Mouse (Mus musculus): Measurements from ENCODE around the gene Rif1. TPM values are rescaled to one million over a fixed set of nuclear protein-coding genes. Genes with fewer than 3 reads are reported as not detected.

The Rif1 gene
- polyA plus RNA-seq, 2 experiments: 10.9 to 16.9 TPM

DNA sequence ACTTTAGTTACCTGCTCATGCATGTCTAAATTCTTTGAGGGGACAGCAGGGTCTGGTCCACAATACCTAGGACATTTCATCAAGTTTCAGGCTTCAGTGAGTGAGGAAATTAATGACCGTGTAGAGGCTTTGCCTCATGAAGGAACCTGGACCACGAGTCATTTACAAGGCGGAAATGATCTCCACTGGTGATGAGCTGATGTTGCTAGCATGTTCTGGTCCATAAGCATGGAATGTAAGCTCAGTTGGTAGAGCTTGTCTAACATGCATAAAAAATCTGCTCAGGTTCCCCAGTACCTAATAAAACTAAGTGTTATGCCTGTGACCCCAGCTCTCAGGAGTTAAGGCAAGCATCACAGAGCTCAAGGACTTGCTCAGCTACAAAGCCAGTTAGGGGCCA, 30.5 kb upstream of the Rif1 start:
- 61% methylated on average over 3 of the region's 3 CpGs for WGBS (ENCODE audit: insufficient replicate concordance)
- DNase-seq (ENCODE audit: low read depth in 3 of 3, low spot score in 3 of 3) (no peak), ATAC-seq (ENCODE audit: insufficient read depth) (no peak)
- H3K4me1 ChIP-seq (replicated peaks; ENCODE audit: control insufficient read depth in 2 of 2, insufficient read depth in 2 of 2, low read length in 1 of 2): no peaks in the 10 kb centered on the region
- no peak overlapping the region for H3K27ac ChIP-seq
- no peaks in the 10 kb centered on the region for H3K9me3 ChIP-seq (ENCODE audit: control insufficient read depth, low read length)
- no peaks in the 10 kb centered on the region for H3K36me3 ChIP-seq (replicated peaks; ENCODE audit: control insufficient read depth, insufficient read depth, low read depth)
- no peak overlapping the region for H3K9ac ChIP-seq (replicated peaks)
- TF ChIP-seq EP300 (IDR thresholded peaks at IDR 0.05; ENCODE audit: low read depth) (no peak), CTCF (IDR thresholded peaks at IDR 0.05; ENCODE audit: low read depth) (no peak)
- no peak overlapping the region for H3K4me3 ChIP-seq (ENCODE audit: insufficient read depth in 1 of 2, low read depth in 2 of 2, low read length in 2 of 2)
- peaks cover 10% of the 10 kb centered on the region for H3K27me3 ChIP-seq (ENCODE audit: control insufficient read depth, insufficient read depth, low read length)
- H3K4me2 ChIP-seq (ENCODE audit: low read depth): no peak overlapping the region

- ATAC-seq (ENCODE audit: insufficient read depth) (no peak), DNase-seq (ENCODE audit: low read depth in 3 of 3, low spot score in 3 of 3) (no peak)
- no peak for TF ChIP-seq EP300 (IDR thresholded peaks at IDR 0.05; ENCODE audit: low read depth)
- no peak for TF ChIP-seq CTCF (IDR thresholded peaks at IDR 0.05; ENCODE audit: low read depth)
- H3K27ac ChIP-seq: no peak overlapping the region
- H3K36me3 ChIP-seq (replicated peaks; ENCODE audit: control insufficient read depth, insufficient read depth, low read depth): no peaks in the 10 kb centered on the region
- no peak overlapping the region for H3K4me3 ChIP-seq (ENCODE audit: insufficient read depth in 1 of 2, low read depth in 2 of 2, low read length in 2 of 2)
- H3K4me2 ChIP-seq (ENCODE audit: low read depth): no peak overlapping the region
- H3K27me3 ChIP-seq (ENCODE audit: control insufficient read depth, insufficient read depth, low read length): peaks cover 7% of the 10 kb centered on the region
- no peak overlapping the region for H3K9ac ChIP-seq (replicated peaks)
- H3K9me3 ChIP-seq (ENCODE audit: control insufficient read depth, low read length): no peaks in the 10 kb centered on the region
- no peaks in the 10 kb centered on the region for H3K4me1 ChIP-seq (replicated peaks; ENCODE audit: control insufficient read depth in 2 of 2, insufficient read depth in 2 of 2, low read length in 1 of 2)
- 55% methylated on average over 5 of the region's 5 CpGs for WGBS (ENCODE audit: insufficient replicate concordance)
Observed at GRCm38 (mm10) chr2:52042714-52043113, 29.9 kb upstream of the Rif1 start.

DNA sequence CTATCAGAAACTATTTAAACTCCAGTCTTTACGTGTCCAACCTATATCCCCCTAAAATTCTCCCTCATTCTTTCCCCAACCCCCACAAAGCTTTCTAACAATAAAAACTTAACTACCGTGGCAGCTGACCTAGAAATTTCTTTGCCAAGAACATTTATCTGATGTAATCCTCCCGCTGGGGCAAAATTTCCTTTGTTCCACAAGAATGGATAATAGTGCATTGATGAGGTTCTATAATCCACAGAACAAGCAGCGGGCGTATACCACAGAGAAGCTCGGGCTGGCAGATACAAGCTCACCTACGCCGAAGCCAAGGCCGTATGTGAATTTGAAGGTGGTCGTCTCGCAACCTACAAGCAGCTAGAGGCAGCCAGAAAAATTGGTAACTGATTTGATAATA, 29.1 kb upstream of the Rif1 start:
- ATAC-seq (ENCODE audit: insufficient read depth): no peak
- Histone ChIP-seq H3K4me3 (ENCODE audit: insufficient read depth in 1 of 2, low read depth in 2 of 2, low read length in 2 of 2) (no peak overlapping the region), H3K4me1 (replicated peaks; ENCODE audit: control insufficient read depth in 2 of 2, insufficient read depth in 2 of 2, low read length in 1 of 2) (no peaks in the 10 kb centered on the region), H3K36me3 (replicated peaks; ENCODE audit: control insufficient read depth, insufficient read depth, low read depth) (no peaks in the 10 kb centered on the region), H3K9me3 (ENCODE audit: control insufficient read depth, low read length) (no peaks in the 10 kb centered on the region), H3K27ac (no peak overlapping the region), H3K4me2 (ENCODE audit: low read depth) (no peak overlapping the region), H3K27me3 (ENCODE audit: control insufficient read depth, insufficient read depth, low read length) (0 out of 2 replicates have a peak, but pooled peaks cover 1% of the 10 kb centered on the region), H3K9ac (replicated peaks) (no peak overlapping the region)
- WGBS (ENCODE audit: insufficient replicate concordance): 78% methylated on average over 11 of the region's 11 CpGs
- TF ChIP-seq CTCF (IDR thresholded peaks at IDR 0.05; ENCODE audit: low read depth): no peak
- TF ChIP-seq EP300 (IDR thresholded peaks at IDR 0.05; ENCODE audit: low read depth): no peak
- DNase-seq (ENCODE audit: low read depth in 3 of 3, low spot score in 3 of 3): no peak

DNA sequence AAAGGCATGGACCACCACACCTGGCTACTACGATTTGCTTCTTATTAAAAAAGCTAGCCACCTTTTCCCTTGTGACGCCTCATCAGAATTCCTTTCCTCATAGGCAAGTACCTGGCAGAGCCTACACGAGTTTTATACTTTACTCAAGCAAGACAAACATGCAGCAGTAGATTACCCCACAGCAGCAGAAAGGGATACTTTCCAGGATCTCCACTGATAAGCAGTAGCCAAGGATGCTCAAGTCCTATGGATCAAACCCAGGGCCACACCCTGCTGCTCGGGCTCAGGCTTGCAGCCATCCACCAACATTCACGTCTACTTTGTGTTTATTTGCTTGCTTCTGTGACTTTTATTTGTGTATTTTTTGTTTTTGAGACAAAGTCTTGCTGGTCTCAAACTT, 26.6 kb upstream of the Rif1 start:
- Histone ChIP-seq H3K36me3 (replicated peaks; ENCODE audit: control insufficient read depth, insufficient read depth, low read depth) (no peaks in the 10 kb centered on the region), H3K27me3 (ENCODE audit: control insufficient read depth, insufficient read depth, low read length) (no peaks in the 10 kb centered on the region), H3K9ac (replicated peaks) (no peak overlapping the region), H3K27ac (no peak overlapping the region), H3K4me2 (ENCODE audit: low read depth) (no peak overlapping the region), H3K4me3 (ENCODE audit: insufficient read depth in 1 of 2, low read depth in 2 of 2, low read length in 2 of 2) (no peak overlapping the region), H3K9me3 (ENCODE audit: control insufficient read depth, low read length) (no peaks in the 10 kb centered on the region), H3K4me1 (replicated peaks; ENCODE audit: control insufficient read depth in 2 of 2, insufficient read depth in 2 of 2, low read length in 1 of 2) (no peaks in the 10 kb centered on the region)
- no peak for DNase-seq (ENCODE audit: low read depth in 3 of 3, low spot score in 3 of 3)
- TF ChIP-seq CTCF (IDR thresholded peaks at IDR 0.05; ENCODE audit: low read depth) (no peak), EP300 (IDR thresholded peaks at IDR 0.05; ENCODE audit: low read depth) (no peak)
- WGBS (ENCODE audit: insufficient replicate concordance): 55% methylated on average over 5 of the region's 5 CpGs
- no peak for ATAC-seq (ENCODE audit: insufficient read depth)

GRCm38 (mm10) chr2:52050823-52051222, 21.8 kb upstream of the Rif1 start:
- H3K4me2 ChIP-seq (ENCODE audit: low read depth): no peak overlapping the region
- H3K4me3 ChIP-seq (ENCODE audit: insufficient read depth in 1 of 2, low read depth in 2 of 2, low read length in 2 of 2): no peak overlapping the region
- DNase-seq (ENCODE audit: low read depth in 3 of 3, low spot score in 3 of 3) (no peak), ATAC-seq (ENCODE audit: insufficient read depth) (no peak)
- no peaks in the 10 kb centered on the region for H3K36me3 ChIP-seq (replicated peaks; ENCODE audit: control insufficient read depth, insufficient read depth, low read depth)
- TF ChIP-seq EP300 (IDR thresholded peaks at IDR 0.05; ENCODE audit: low read depth): no peak
- no peaks in the 10 kb centered on the region for H3K27me3 ChIP-seq (ENCODE audit: control insufficient read depth, insufficient read depth, low read length)
- H3K27ac ChIP-seq: no peak overlapping the region
- no peaks in the 10 kb centered on the region for H3K4me1 ChIP-seq (replicated peaks; ENCODE audit: control insufficient read depth in 2 of 2, insufficient read depth in 2 of 2, low read length in 1 of 2)
- H3K9ac ChIP-seq (replicated peaks): no peak overlapping the region
- no peaks in the 10 kb centered on the region for H3K9me3 ChIP-seq (ENCODE audit: control insufficient read depth, low read length)
- WGBS (ENCODE audit: insufficient replicate concordance): 62% methylated on average over 11 of the region's 11 CpGs

All from liver, embryonic 14.5 days (tissue).